Mouse (Mus musculus): ENCODE results near the gene Zdhhc5.

DNA sequence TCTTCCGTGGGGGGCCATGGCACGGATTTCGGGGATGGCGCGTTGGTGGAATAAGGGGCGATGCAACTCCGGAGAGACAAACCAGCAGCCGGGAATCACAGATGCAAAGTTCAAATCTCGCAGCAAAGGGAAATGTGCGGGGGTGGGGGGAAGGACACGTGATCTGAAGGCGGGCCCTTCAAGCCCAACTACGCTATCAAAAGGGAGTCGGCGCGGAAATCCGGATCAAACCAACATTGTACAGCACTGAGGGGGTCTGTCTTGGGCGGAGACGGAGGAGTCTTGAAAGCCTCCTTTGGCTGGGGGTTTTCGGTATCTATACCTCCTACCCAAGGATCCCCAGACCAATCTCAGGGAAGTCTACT is 44.4 kb downstream of the Zdhhc5 start, which contains the start of gene Selenoh:
- TF ChIP-seq CTCF (IDR thresholded peaks at IDR 0.05; ENCODE audit: control insufficient read depth, insufficient read depth, low read length) (no peak), POLR2A (IDR thresholded peaks at IDR 0.05; ENCODE audit: borderline replicate concordance, control insufficient read depth, low read depth, low read length) (0 out of 2 replicates have a peak, but pooled peaks have one; percentile 5)
